Mouse (Mus musculus): ENCODE results near the gene Tgif1.
"Not testable (repeated sequence)": the region's sequence is repeated elsewhere in the genome, so short reads cannot be mapped to it uniquely, and the experiment has no call there.

Gene Tgif1

GRCm38 (mm10) chr17:70845543-70845942, 7.8 kb downstream of the Tgif1 start:
- DNase-seq (ENCODE audit: extremely low read depth, low read depth, low spot score), result no peak

- DNase-seq (ENCODE audit: extremely low read depth, low read depth, low spot score), result no peak
These were observed 8.4 kb downstream of the Tgif1 start for GRCm38 (mm10) chr17:70844971-70845370.

GRCm38 (mm10) chr17:70843252-70843651, 10.1 kb downstream of the Tgif1 start:
- DNase-seq (ENCODE audit: extremely low read depth, low read depth, low spot score), result no peak

GRCm38 (mm10) chr17:70838533-70838932, 14.8 kb downstream of the Tgif1 start:
- no peak for DNase-seq (ENCODE audit: extremely low read depth, low read depth, low spot score)

GRCm38 (mm10) chr17:70838031-70838430, 15.3 kb downstream of the Tgif1 start:
- no peak for DNase-seq (ENCODE audit: extremely low read depth, low read depth, low spot score)

- not testable (repeated sequence) for DNase-seq (ENCODE audit: extremely low read depth, low read depth, low spot score)
These were observed 15.9 kb downstream of the Tgif1 start for GRCm38 (mm10) chr17:70837474-70837873.

- no peak for DNase-seq (ENCODE audit: extremely low read depth, low read depth, low spot score)
These were observed 16.5 kb downstream of the Tgif1 start for GRCm38 (mm10) chr17:70836820-70837219.

- DNase-seq (ENCODE audit: extremely low read depth, low read depth, low spot score), result no peak
These were observed 18.1 kb downstream of the Tgif1 start for GRCm38 (mm10) chr17:70835071-70835790.

- DNase-seq (ENCODE audit: extremely low read depth, low read depth, low spot score), result no peak
These were observed 18.8 kb downstream of the Tgif1 start for GRCm38 (mm10) chr17:70834430-70834965.

GRCm38 (mm10) chr17:70832544-70832943, 20.8 kb downstream of the Tgif1 start:
- DNase-seq (ENCODE audit: extremely low read depth, low read depth, low spot score), result no peak

- DNase-seq (ENCODE audit: extremely low read depth, low read depth, low spot score), result no peak
These were observed 21.8 kb downstream of the Tgif1 start for GRCm38 (mm10) chr17:70831591-70831990.

GRCm38 (mm10) chr17:70829943-70830715, 23.2 kb downstream of the Tgif1 start:
- no peak for DNase-seq (ENCODE audit: extremely low read depth, low read depth, low spot score)

- no peak for DNase-seq (ENCODE audit: extremely low read depth, low read depth, low spot score)
These were observed 24.1 kb downstream of the Tgif1 start for GRCm38 (mm10) chr17:70829217-70829616.

GRCm38 (mm10) chr17:70828569-70828968, 24.8 kb downstream of the Tgif1 start:
- no peak for DNase-seq (ENCODE audit: extremely low read depth, low read depth, low spot score)

GRCm38 (mm10) chr17:70828180-70828528, 25.2 kb downstream of the Tgif1 start:
- DNase-seq (ENCODE audit: extremely low read depth, low read depth, low spot score), result no peak

- not testable (repeated sequence) for DNase-seq (ENCODE audit: extremely low read depth, low read depth, low spot score)
These were observed 25.7 kb downstream of the Tgif1 start for GRCm38 (mm10) chr17:70827463-70828179.

- no peak for DNase-seq (ENCODE audit: extremely low read depth, low read depth, low spot score)
These were observed 27.1 kb downstream of the Tgif1 start for GRCm38 (mm10) chr17:70826227-70826626.

- DNase-seq (ENCODE audit: extremely low read depth, low read depth, low spot score), result no peak
These were observed 30.3 kb downstream of the Tgif1 start for GRCm38 (mm10) chr17:70823083-70823482.

GRCm38 (mm10) chr17:70817862-70818451, 35.4 kb downstream of the Tgif1 start:
- no peak for DNase-seq (ENCODE audit: extremely low read depth, low read depth, low spot score)

GRCm38 (mm10) chr17:70815001-70815400, 38.3 kb downstream of the Tgif1 start:
- no peak for DNase-seq (ENCODE audit: extremely low read depth, low read depth, low spot score)

- no peak for DNase-seq (ENCODE audit: extremely low read depth, low read depth, low spot score)
These were observed 42.6 kb downstream of the Tgif1 start for GRCm38 (mm10) chr17:70810795-70811194.

All from fat pad, adult 2 months (tissue).